Mouse (Mus musculus): Measurements from ENCODE around the gene Rara. TPM values are rescaled to one million over a fixed set of nuclear protein-coding genes. Genes with fewer than 3 reads are reported as not detected.
"Not testable (repeated sequence)": the region's sequence is repeated elsewhere in the genome, so short reads cannot be mapped to it uniquely, and the experiment has no call there.

Rara gene
- polyA plus RNA-seq, 1 experiment from 2014 or later = 8.7 TPM

- Histone ChIP-seq H3K27me3 (no peaks in the 10 kb centered on the region), H3K4me1 (peaks cover 22% of the 10 kb centered on the region), H3K36me3 (ENCODE audit: poor library complexity, severe bottlenecking) (peaks cover 50% of the 10 kb centered on the region), H3K9me3 (replicated peaks) (no peaks in the 10 kb centered on the region), H3K9ac (peak overlapping the region; percentile 50), H3K27ac (no peak overlapping the region), H3K4me2 (peak overlapping the region; percentile 93), H3K4me3 (peak overlapping the region; percentile 57; the same call in 1 of the 2 replicates)
- WGBS = 43% methylated on average over 6 of the region's 6 CpGs
- ATAC-seq = no peak
Measured at GRCm38 (mm10) chr11:98909654-98910053, 18.0 kb upstream of the Rara start.

GRCm38 (mm10) chr11:98910415-98910814 lies 17.2 kb upstream of the Rara start:
- no peak for ATAC-seq
- peaks cover 22% of the 10 kb centered on the region for H3K4me1 ChIP-seq
- no peak overlapping the region for H3K27ac ChIP-seq
- no peak overlapping the region for H3K4me3 ChIP-seq
- WGBS = 94% methylated on average over 11 of the region's 11 CpGs
- H3K36me3 ChIP-seq (ENCODE audit: poor library complexity, severe bottlenecking) = peaks cover 51% of the 10 kb centered on the region
- H3K4me2 ChIP-seq = no peak overlapping the region
- no peaks in the 10 kb centered on the region for H3K9me3 ChIP-seq (replicated peaks)
- H3K9ac ChIP-seq = no peak overlapping the region; the same call in 1 of the 2 replicates
- H3K27me3 ChIP-seq = no peaks in the 10 kb centered on the region

- Histone ChIP-seq H3K9me3 (replicated peaks) (no peaks in the 10 kb centered on the region), H3K4me2 (no peak overlapping the region), H3K4me3 (no peak overlapping the region), H3K27ac (no peak overlapping the region), H3K9ac (peak overlapping the region; percentile 37), H3K27me3 (no peaks in the 10 kb centered on the region), H3K4me1 (peaks cover 22% of the 10 kb centered on the region), H3K36me3 (ENCODE audit: poor library complexity, severe bottlenecking) (peaks cover 58% of the 10 kb centered on the region)
- WGBS = 84% methylated on average over 5 of the region's 5 CpGs
- ATAC-seq = no peak
Measured at GRCm38 (mm10) chr11:98911498-98911897, 16.1 kb upstream of the Rara start.

GRCm38 (mm10) chr11:98914196-98914595 lies 13.4 kb upstream of the Rara start:
- Histone ChIP-seq H3K4me3 (no peak overlapping the region), H3K36me3 (ENCODE audit: poor library complexity, severe bottlenecking) (peaks cover 84% of the 10 kb centered on the region), H3K27ac (no peak overlapping the region), H3K9ac (no peak overlapping the region), H3K27me3 (no peaks in the 10 kb centered on the region), H3K4me2 (no peak overlapping the region), H3K4me1 (peaks cover 8% of the 10 kb centered on the region), H3K9me3 (replicated peaks) (no peaks in the 10 kb centered on the region)
- ATAC-seq = no peak
- 88% methylated on average over 11 of the region's 11 CpGs for WGBS

GRCm38 (mm10) chr11:98916376-98916775 lies 11.2 kb upstream of the Rara start:
- WGBS = 93% methylated on average over 3 of the region's 3 CpGs
- not testable (repeated sequence) for H3K9ac ChIP-seq
- peaks cover 89% of the 10 kb centered on the region for H3K36me3 ChIP-seq (ENCODE audit: poor library complexity, severe bottlenecking)

GRCm38 (mm10) chr11:98917428-98918005 lies 10.1 kb upstream of the Rara start:
- no peak overlapping the region for H3K4me3 ChIP-seq
- ATAC-seq = no peak
- no peak overlapping the region for H3K27ac ChIP-seq
- H3K4me2 ChIP-seq = no peak overlapping the region
- no peaks in the 10 kb centered on the region for H3K9me3 ChIP-seq (replicated peaks)
- H3K27me3 ChIP-seq = no peaks in the 10 kb centered on the region
- peaks cover 4% of the 10 kb centered on the region; the same call in 1 of the 2 replicates for H3K4me1 ChIP-seq
- H3K36me3 ChIP-seq (ENCODE audit: poor library complexity, severe bottlenecking) = peaks cover 80% of the 10 kb centered on the region
- WGBS = 81% methylated on average over 13 of the region's 13 CpGs
- peak overlapping the region; percentile 26; the same call in 1 of the 2 replicates for H3K9ac ChIP-seq

More at GRCm38 (mm10) chr11:98916376-98916775, 11.2 kb upstream of the Rara start:
- H3K27ac ChIP-seq; H3K4me1 ChIP-seq; H3K4me2 ChIP-seq; H3K9me3 ChIP-seq (replicated peaks); H3K27me3 ChIP-seq; H3K4me3 ChIP-seq; ATAC-seq: not testable (repeated sequence)

GRCm38 (mm10) chr11:98918231-98918630 lies 9.4 kb upstream of the Rara start:
- H3K9ac ChIP-seq = peak overlapping the region; percentile 26; the same call in 1 of the 2 replicates
- H3K9me3 ChIP-seq (replicated peaks) = no peaks in the 10 kb centered on the region
- no peaks in the 10 kb centered on the region for H3K27me3 ChIP-seq
- H3K27ac ChIP-seq = no peak overlapping the region
- peaks cover 75% of the 10 kb centered on the region for H3K36me3 ChIP-seq (ENCODE audit: poor library complexity, severe bottlenecking)
- peaks cover 11% of the 10 kb centered on the region for H3K4me1 ChIP-seq
- no peak overlapping the region for H3K4me2 ChIP-seq
- ATAC-seq = no peak
- WGBS = 83% methylated on average over 9 of the region's 9 CpGs
- no peak overlapping the region for H3K4me3 ChIP-seq

- Histone ChIP-seq H3K4me3 (no peak overlapping the region), H3K27me3 (no peaks in the 10 kb centered on the region), H3K9me3 (replicated peaks) (no peaks in the 10 kb centered on the region), H3K9ac (no peak overlapping the region), H3K36me3 (ENCODE audit: poor library complexity, severe bottlenecking) (peaks cover 70% of the 10 kb centered on the region), H3K4me2 (no peak overlapping the region), H3K27ac (no peak overlapping the region), H3K4me1 (peaks cover 16% of the 10 kb centered on the region)
- WGBS = 92% methylated on average over 11 of the region's 11 CpGs
- no peak for ATAC-seq
Measured at GRCm38 (mm10) chr11:98919009-98919408, 8.6 kb upstream of the Rara start.

GRCm38 (mm10) chr11:98921813-98922212 lies 5.8 kb upstream of the Rara start:
- not testable (repeated sequence) for ATAC-seq; H3K4me3 ChIP-seq; H3K9me3 ChIP-seq (replicated peaks); H3K9ac ChIP-seq; H3K27ac ChIP-seq; H3K27me3 ChIP-seq; H3K4me2 ChIP-seq
- WGBS = 55% methylated on average over 15 of the region's 15 CpGs
- Histone ChIP-seq H3K36me3 (ENCODE audit: poor library complexity, severe bottlenecking) (peaks cover 45% of the 10 kb centered on the region), H3K4me1 (peaks cover 43% of the 10 kb centered on the region)

- H3K9me3 ChIP-seq (replicated peaks); H3K27ac ChIP-seq; H3K27me3 ChIP-seq; ATAC-seq; H3K4me3 ChIP-seq; H3K9ac ChIP-seq; H3K4me2 ChIP-seq: not testable (repeated sequence)
- WGBS = 57% methylated on average over 10 of the region's 10 CpGs
- Histone ChIP-seq H3K4me1 (peaks cover 46% of the 10 kb centered on the region), H3K36me3 (ENCODE audit: poor library complexity, severe bottlenecking) (peaks cover 40% of the 10 kb centered on the region)
Measured at GRCm38 (mm10) chr11:98922307-98922706, 5.3 kb upstream of the Rara start.

- H3K4me3 ChIP-seq; H3K4me2 ChIP-seq; H3K9ac ChIP-seq; ATAC-seq; H3K27me3 ChIP-seq; H3K9me3 ChIP-seq (replicated peaks): not testable (repeated sequence)
- WGBS = 59% methylated on average over 16 of the region's 16 CpGs
- Histone ChIP-seq H3K4me1 (peaks cover 54% of the 10 kb centered on the region), H3K27ac (peak overlapping the region; percentile 31; the same call in 1 of the 2 replicates), H3K36me3 (ENCODE audit: poor library complexity, severe bottlenecking) (peaks cover 32% of the 10 kb centered on the region)
Measured at GRCm38 (mm10) chr11:98922851-98923711, 4.5 kb upstream of the Rara start.

GRCm38 (mm10) chr11:98924633-98925175 lies 2.9 kb upstream of the Rara start:
- Histone ChIP-seq H3K36me3 (ENCODE audit: poor library complexity, severe bottlenecking) (peaks cover 16% of the 10 kb centered on the region), H3K9ac (no peak overlapping the region), H3K9me3 (replicated peaks) (no peaks in the 10 kb centered on the region), H3K4me2 (peak overlapping the region; percentile 42), H3K27me3 (no peaks in the 10 kb centered on the region), H3K27ac (peak overlapping the region; percentile 54), H3K4me3 (no peak overlapping the region), H3K4me1 (peaks cover 70% of the 10 kb centered on the region)
- no peak for ATAC-seq
- WGBS = 35% methylated on average over 5 of the region's 5 CpGs

Data from forebrain, embryonic 13.5 days (tissue).